Mouse (Mus musculus) lung, embryonic 15.5 days (tissue): ENCODE measurements at regions not wholly inside any gene's neighbourhood (a gene's known extent, or its start where the extent isn't known, plus 50 kb on each side); places are given as distances from the start of the nearest gene placed in this dataset.

Experiments
- ATAC-seq: fragments of 200-750 bp; cut with Nextera tagmentation; 2 replicates; pipeline ENCODE4 v1.8.0; 2017; ENCODE audit warnings: moderate number of reproducible peaks, borderline replicate concordance; ENCODE audit not compliant: low FRiP score, low TSS enrichment; ENCODE audit errors: extremely low read depth
- H3K27ac ChIP-seq: fragments of 300-500 bp; sonication (generic); 2 replicates; pipeline ENCODE4 v1.5.1; 2015; ENCODE audit warnings: moderate library complexity, mild to moderate bottlenecking, inconsistent platforms
- H3K27me3 ChIP-seq: fragments of 300-500 bp; sonication (generic); 2 replicates; pipeline ENCODE4 v1.6.1; 2015; ENCODE audit warnings: inconsistent platforms
- H3K36me3 ChIP-seq: fragments of 300-500 bp; sonication (generic); 2 replicates; pipeline ENCODE4 v1.6.1; 2015; ENCODE audit warnings: inconsistent platforms
- H3K4me1 ChIP-seq: fragments of 300-500 bp; sonication (generic); 2 replicates; pipeline ENCODE4 v1.6.1; 2015; ENCODE audit warnings: inconsistent platforms
- H3K4me2 ChIP-seq: fragments of 300-500 bp; sonication (generic); 2 replicates; pipeline ENCODE4 v1.6.1; 2015; ENCODE audit warnings: inconsistent platforms, mild to moderate bottlenecking, moderate library complexity
- H3K4me3 ChIP-seq: fragments of 300-500 bp; sonication (generic); 2 replicates; pipeline ENCODE4 v1.5.1; 2015; ENCODE audit warnings: mild to moderate bottlenecking, inconsistent platforms
- H3K9ac ChIP-seq: fragments of 300-500 bp; sonication (generic); 2 replicates; pipeline ENCODE4 v1.6.1; 2015; ENCODE audit warnings: inconsistent platforms
- H3K9me3 ChIP-seq: fragments of 300-500 bp; sonication (generic); 2 replicates; pipeline ENCODE4 v1.6.1; 2016; ENCODE audit warnings: inconsistent platforms
- WGBS: fragments of 180-500 bp; shearing (Covaris S2); methylation state at CpG from one replicate; pipeline ENCODE4 v1.1.7; 2015; 5-methylcytosine and 5-hydroxymethylcytosine counted together

- Histone ChIP-seq H3K9me3 (no peaks in the 10 kb centered on the region), H3K9ac (no peak overlapping the region), H3K4me3 (no peak overlapping the region), H3K4me2 (no peak overlapping the region), H3K27ac (no peak overlapping the region), H3K4me1 (no peaks in the 10 kb centered on the region), H3K36me3 (no peaks in the 10 kb centered on the region), H3K27me3 (no peaks in the 10 kb centered on the region)
- 72% methylated on average over 5 of the region's 5 CpGs for WGBS
- ATAC-seq, result no peak
Measured at GRCm38 (mm10) chr4:8289901-8290300, 51.1 kb upstream of the Car8 start.
